Mouse (Mus musculus): ENCODE data around the gene Tcirg1. TPM values are rescaled to one million over a fixed set of nuclear protein-coding genes. Genes with fewer than 3 reads are reported as not detected.

The Tcirg1 gene
- polyA plus RNA-seq, 1 experiment: 61.1 TPM

- Histone ChIP-seq H3ac (ENCODE audit: control insufficient read depth, insufficient read length, low read depth) (no peak overlapping the region), H3K79me2 (ENCODE audit: control insufficient read depth, insufficient read depth) (no peaks in the 10 kb centered on the region), H3K4me3 (ENCODE audit: insufficient read depth, poor library complexity, severe bottlenecking) (no peak overlapping the region), H3K79me3 (ENCODE audit: low read depth) (no peaks in the 10 kb centered on the region), H3K27me3 (ENCODE audit: control insufficient read depth, insufficient read depth, insufficient read length) (no peaks in the 10 kb centered on the region), H3K36me3 (ENCODE audit: control insufficient read depth, insufficient read depth) (no peaks in the 10 kb centered on the region)
- TF ChIP-seq FOSL1 (IDR thresholded peaks at IDR 0.05; ENCODE audit: insufficient read depth, low read length, poor library complexity, severe bottlenecking): no peak
- TF ChIP-seq CEBPB (IDR thresholded peaks at IDR 0.05; ENCODE audit: low read depth): no peak
- no peak for TF ChIP-seq MYOD1 (IDR thresholded peaks at IDR 0.05; ENCODE audit: control insufficient read depth, insufficient read length, low read depth)
- TF ChIP-seq MAX (IDR thresholded peaks at IDR 0.05): no peak
- no peak for TF ChIP-seq MYOG (IDR thresholded peaks at IDR 0.05; ENCODE audit: control insufficient read depth, extremely low read depth, insufficient read length)
- TF ChIP-seq CTCF (IDR thresholded peaks at IDR 0.05; ENCODE audit: control insufficient read depth, insufficient read depth, insufficient read length): no peak
- TF ChIP-seq USF1 (IDR thresholded peaks at IDR 0.05; ENCODE audit: low read depth): no peak
Observed at GRCm38 (mm10) chr19:3942986-3943735, 36.2 kb upstream of the Tcirg1 start.

DNA sequence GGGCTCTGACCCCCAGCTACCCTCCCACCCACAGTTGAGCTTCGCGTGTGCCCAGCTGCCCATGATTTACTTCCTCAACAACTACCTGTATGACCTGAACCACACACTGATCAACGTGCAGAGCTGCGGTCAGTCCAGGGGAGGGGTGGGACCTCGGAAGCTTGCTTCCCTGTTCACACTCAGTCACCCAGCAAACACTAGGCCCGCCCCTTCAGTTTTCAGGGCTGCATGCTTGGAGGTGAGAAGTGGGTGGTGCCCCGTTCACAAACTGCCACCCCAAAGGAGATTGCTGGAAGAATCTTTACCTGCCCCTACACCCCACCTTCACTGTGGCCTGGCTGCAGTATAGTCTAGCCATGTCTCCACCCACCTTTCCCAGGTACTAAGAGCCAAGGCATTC lies 35.4 kb upstream of the Tcirg1 start:
- TF ChIP-seq FOSL1 (IDR thresholded peaks at IDR 0.05; ENCODE audit: insufficient read depth, low read length, poor library complexity, severe bottlenecking) (no peak), CTCF (IDR thresholded peaks at IDR 0.05; ENCODE audit: control insufficient read depth, insufficient read depth, insufficient read length) (no peak), MYOG (IDR thresholded peaks at IDR 0.05; ENCODE audit: control insufficient read depth, extremely low read depth, insufficient read length) (no peak), USF1 (IDR thresholded peaks at IDR 0.05; ENCODE audit: low read depth) (no peak), MAX (IDR thresholded peaks at IDR 0.05) (no peak), CEBPB (IDR thresholded peaks at IDR 0.05; ENCODE audit: low read depth) (no peak), MYOD1 (IDR thresholded peaks at IDR 0.05; ENCODE audit: control insufficient read depth, insufficient read length, low read depth) (no peak)
- Histone ChIP-seq H3K79me3 (ENCODE audit: low read depth) (no peaks in the 10 kb centered on the region), H3ac (ENCODE audit: control insufficient read depth, insufficient read length, low read depth) (no peak overlapping the region), H3K4me3 (ENCODE audit: insufficient read depth, poor library complexity, severe bottlenecking) (no peak overlapping the region), H3K79me2 (ENCODE audit: control insufficient read depth, insufficient read depth) (no peaks in the 10 kb centered on the region), H3K36me3 (ENCODE audit: control insufficient read depth, insufficient read depth) (no peaks in the 10 kb centered on the region), H3K27me3 (ENCODE audit: control insufficient read depth, insufficient read depth, insufficient read length) (no peaks in the 10 kb centered on the region)

DNA sequence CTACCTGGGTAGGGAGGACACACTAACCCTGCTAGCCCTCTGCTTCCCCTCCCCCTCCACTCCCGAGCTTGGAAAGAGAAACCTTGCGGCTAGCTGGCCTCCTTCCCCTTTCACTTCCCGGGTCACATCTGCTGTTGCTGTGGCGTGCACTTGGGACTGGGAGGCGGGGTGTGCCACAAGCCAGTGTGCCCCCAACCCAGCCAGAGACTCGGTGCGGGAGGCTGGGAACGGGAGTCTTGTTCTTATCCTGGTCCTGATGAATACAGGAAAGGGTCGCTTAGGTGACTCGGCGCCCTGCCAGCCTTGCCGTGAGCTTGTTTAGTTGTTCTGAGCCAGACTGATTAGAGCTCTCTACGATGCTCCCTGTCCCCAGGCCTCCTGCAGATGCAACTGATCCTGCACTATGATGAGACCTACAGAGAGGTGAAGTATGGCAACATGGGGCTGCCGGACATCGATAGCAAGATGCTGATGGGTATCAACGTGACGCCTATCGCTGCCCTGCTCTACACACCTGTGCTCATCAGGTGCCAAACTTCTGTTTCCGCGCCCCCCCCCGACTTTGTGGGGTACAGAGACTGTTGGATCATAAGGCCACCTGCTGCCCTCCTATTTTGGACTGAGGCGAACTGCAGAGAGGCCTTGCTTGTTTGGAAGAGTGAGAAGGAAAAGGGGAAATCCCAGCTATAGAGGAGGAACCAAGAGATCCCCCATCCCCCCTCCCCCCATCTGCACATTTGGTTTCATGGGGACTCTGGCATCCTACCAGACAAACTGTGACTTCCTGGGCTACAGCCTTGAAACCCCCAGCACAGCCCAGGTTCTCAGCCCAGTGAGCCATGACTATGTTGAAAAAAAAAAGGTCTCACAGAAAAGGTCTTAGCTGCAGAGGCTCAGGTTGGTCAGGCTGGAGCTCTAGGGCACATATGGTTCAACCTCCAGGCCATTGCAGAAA lies 29.2 kb upstream of the Tcirg1 start:
- TF ChIP-seq FOSL1 (IDR thresholded peaks at IDR 0.05; ENCODE audit: insufficient read depth, low read length, poor library complexity, severe bottlenecking) (no peak), CEBPB (IDR thresholded peaks at IDR 0.05; ENCODE audit: low read depth) (no peak), CTCF (IDR thresholded peaks at IDR 0.05; ENCODE audit: control insufficient read depth, insufficient read depth, insufficient read length) (no peak)
- Histone ChIP-seq H3K36me3 (ENCODE audit: control insufficient read depth, insufficient read depth) (no peaks in the 10 kb centered on the region), H3K79me3 (ENCODE audit: low read depth) (no peaks in the 10 kb centered on the region), H3K27me3 (ENCODE audit: control insufficient read depth, insufficient read depth, insufficient read length) (no peaks in the 10 kb centered on the region), H3K79me2 (ENCODE audit: control insufficient read depth, insufficient read depth) (no peaks in the 10 kb centered on the region), H3ac (ENCODE audit: control insufficient read depth, insufficient read length, low read depth) (no peak overlapping the region), H3K4me3 (ENCODE audit: insufficient read depth, poor library complexity, severe bottlenecking) (peak overlapping the region; percentile 0)

DNA sequence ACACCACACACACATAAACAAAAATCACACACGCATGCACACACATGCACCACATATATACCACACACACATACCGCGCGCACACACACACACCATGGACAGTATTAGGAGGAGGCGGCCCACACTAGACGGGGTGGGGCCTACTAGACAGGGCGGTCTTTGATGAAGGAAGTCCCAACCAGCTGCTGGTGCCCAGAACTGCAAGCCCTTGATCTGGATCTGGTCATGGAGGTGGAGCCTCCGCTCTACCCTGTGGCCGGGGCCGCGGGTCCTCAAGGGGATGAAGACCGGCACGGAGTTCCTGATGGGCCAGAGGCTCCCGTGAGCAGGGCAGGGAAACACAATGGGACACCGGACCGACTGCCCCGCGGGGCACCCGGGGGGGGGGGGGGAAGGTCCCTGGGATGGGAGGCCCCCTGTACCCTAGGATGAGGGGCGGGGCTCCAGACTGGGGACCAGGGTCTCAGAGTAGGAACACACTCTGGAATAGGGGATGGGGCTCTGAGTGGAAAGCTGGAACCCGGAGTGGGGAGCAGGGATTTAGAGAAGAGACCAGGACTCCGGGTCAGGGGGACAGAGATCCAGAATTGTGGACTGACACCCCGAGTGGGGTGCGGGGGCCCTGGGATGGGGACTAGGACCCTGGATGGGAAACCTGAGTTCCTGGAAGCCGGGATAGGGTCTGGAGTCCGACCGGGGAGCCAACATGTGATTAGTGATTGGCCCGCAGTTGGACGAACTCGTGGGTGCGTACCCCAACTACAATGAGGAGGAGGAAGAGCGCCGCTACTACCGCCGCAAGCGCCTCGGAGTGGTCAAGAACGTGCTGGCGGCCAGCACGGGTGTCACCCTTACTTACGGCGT lies 28.3 kb upstream of the Tcirg1 start, which contains the start of gene Unc93b1:
TSS of gene Unc93b1 (plus strand) at position 155 of the 864 bp plus-strand sequence.
- H3K27me3 ChIP-seq (ENCODE audit: control insufficient read depth, insufficient read depth, insufficient read length): no peaks in the 10 kb centered on the region
- H3K79me2 ChIP-seq (ENCODE audit: control insufficient read depth, insufficient read depth): no peaks in the 10 kb centered on the region
- TF ChIP-seq MYOD1 (IDR thresholded peaks at IDR 0.05; ENCODE audit: control insufficient read depth, insufficient read length, low read depth): no peak
- no peak for TF ChIP-seq CTCF (IDR thresholded peaks at IDR 0.05; ENCODE audit: control insufficient read depth, insufficient read depth, insufficient read length)
- TF ChIP-seq CEBPB (IDR thresholded peaks at IDR 0.05; ENCODE audit: low read depth): no peak
- TF ChIP-seq USF1 (IDR thresholded peaks at IDR 0.05; ENCODE audit: low read depth): no peak
- TF ChIP-seq MYOG (IDR thresholded peaks at IDR 0.05; ENCODE audit: control insufficient read depth, extremely low read depth, insufficient read length): no peak
- TF ChIP-seq FOSL1 (IDR thresholded peaks at IDR 0.05; ENCODE audit: insufficient read depth, low read length, poor library complexity, severe bottlenecking): no peak
- no peak for TF ChIP-seq MAX (IDR thresholded peaks at IDR 0.05)
- no peak within 1 kb of the TSS for H3ac ChIP-seq (ENCODE audit: control insufficient read depth, insufficient read length, low read depth)
- H3K36me3 ChIP-seq (ENCODE audit: control insufficient read depth, insufficient read depth): no peaks in the 10 kb centered on the region
- peak within 1 kb of the TSS; percentile 0 for H3K4me3 ChIP-seq (ENCODE audit: insufficient read depth, poor library complexity, severe bottlenecking)
- H3K79me3 ChIP-seq (ENCODE audit: low read depth): no peaks in the 10 kb centered on the region

DNA sequence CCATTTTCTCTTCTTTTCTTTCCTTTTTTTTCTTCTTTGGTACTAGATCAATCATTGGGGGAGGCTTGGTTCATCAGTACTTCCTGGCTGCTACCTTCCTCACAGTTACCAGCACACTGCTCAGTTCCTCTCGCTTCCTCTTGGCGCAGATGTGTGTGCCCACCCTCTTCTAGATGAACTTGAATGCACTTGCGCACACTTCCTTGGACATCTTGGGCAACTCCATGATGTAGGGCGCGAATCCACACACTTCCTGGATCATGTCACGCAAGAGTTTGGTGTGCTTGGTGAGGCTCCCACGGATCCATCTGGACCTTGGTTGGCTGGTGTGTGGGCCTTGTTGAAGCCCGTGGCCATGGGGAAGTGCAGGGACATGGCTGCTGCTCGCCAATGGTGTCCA lies 24.8 kb upstream of the Tcirg1 start:
- no peaks in the 10 kb centered on the region for H3K27me3 ChIP-seq (ENCODE audit: control insufficient read depth, insufficient read depth, insufficient read length)
- no peak overlapping the region for H3K4me3 ChIP-seq (ENCODE audit: insufficient read depth, poor library complexity, severe bottlenecking)

More for the DNA sequence above, 24.8 kb upstream of the Tcirg1 start:
- TF ChIP-seq MAX (IDR thresholded peaks at IDR 0.05) (no peak), FOSL1 (IDR thresholded peaks at IDR 0.05; ENCODE audit: insufficient read depth, low read length, poor library complexity, severe bottlenecking) (no peak), USF1 (IDR thresholded peaks at IDR 0.05; ENCODE audit: low read depth) (no peak), MYOD1 (IDR thresholded peaks at IDR 0.05; ENCODE audit: control insufficient read depth, insufficient read length, low read depth) (no peak), CTCF (IDR thresholded peaks at IDR 0.05; ENCODE audit: control insufficient read depth, insufficient read depth, insufficient read length) (no peak), CEBPB (IDR thresholded peaks at IDR 0.05; ENCODE audit: low read depth) (no peak), MYOG (IDR thresholded peaks at IDR 0.05; ENCODE audit: control insufficient read depth, extremely low read depth, insufficient read length) (no peak)
- Histone ChIP-seq H3K79me3 (ENCODE audit: low read depth) (no peaks in the 10 kb centered on the region), H3K36me3 (ENCODE audit: control insufficient read depth, insufficient read depth) (no peaks in the 10 kb centered on the region), H3K79me2 (ENCODE audit: control insufficient read depth, insufficient read depth) (no peaks in the 10 kb centered on the region), H3ac (ENCODE audit: control insufficient read depth, insufficient read length, low read depth) (no peak overlapping the region)
